8 mouse cellular contexts compared by ENCODE assay signal in the genomic region with DNA sequence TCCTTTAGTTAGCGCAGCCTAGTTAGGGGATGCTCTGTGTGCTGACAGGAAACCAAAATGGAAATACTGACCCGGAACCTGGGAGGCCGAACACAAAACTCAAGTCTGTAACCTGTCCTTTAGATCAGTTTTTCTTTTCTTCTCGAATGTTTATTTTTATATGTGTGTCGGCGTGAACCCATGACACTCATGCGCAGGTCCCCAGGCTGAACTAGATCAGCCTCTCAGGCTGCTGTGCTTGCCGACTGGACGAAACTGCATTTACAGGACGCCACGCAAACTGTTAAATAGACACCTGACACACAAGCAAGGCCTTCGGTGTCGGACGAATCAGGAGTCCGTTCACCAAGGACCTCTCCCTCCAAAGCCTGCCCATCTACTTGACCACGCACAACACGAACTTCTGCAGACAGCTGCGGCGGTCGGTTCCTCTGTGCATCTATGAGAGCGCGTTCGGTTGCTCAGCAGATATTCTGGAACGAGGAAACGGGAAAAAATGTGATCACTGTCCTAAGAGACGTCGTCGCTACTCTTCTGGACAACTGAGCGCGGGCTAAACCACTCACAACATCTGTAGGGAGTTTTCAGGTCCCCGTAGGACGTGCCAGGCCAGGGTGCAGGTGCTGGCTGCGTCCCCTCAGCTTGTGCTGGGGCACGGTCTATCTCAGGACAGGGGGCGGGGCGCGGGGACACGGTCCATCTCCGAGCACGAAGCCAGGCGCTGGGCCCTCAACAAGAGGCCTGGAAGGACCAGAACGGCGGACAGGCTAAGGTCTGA. TPM values are rescaled to one million over a fixed set of nuclear protein-coding genes. Genes with fewer than 3 reads are reported as not detected.
DNase-seq lines count a peak whose midpoint lies in the region; ATAC-seq and TF ChIP-seq lines count a peak whose summit lies in the region.

No protein-coding gene starts in this region.

- no peak for TF ChIP-seq POLR2A in embryonic fibroblast, embryonic 13.5 days (IDR thresholded peaks at IDR 0.05; ENCODE audit: low read depth, low read length)

- intact Hi-C loops in left cerebral cortex, postnatal 14 days (cut with DNase I), result loop anchor here (5.0 kb wide), 1 partner anchor 122 kb away; no protein-coding TSS in a partner anchor
- intact Hi-C loops in left cerebral cortex, postnatal 36 days (cut with DNase I), result loop anchor here (5.0 kb wide), 3 partner anchors 62 to 77 kb away; a partner anchor contains a TSS

- H3K9me3 ChIP-seq in limb, embryonic 12.5 days, result no peaks in the 10 kb centered on the region
- no peaks in the 10 kb centered on the region for H3K9me3 ChIP-seq in neural tube, embryonic 15.5 days (replicated peaks)

- no peak for TF ChIP-seq CTCF in embryonic fibroblast, embryonic 13.5 days (IDR thresholded peaks at IDR 0.05; ENCODE audit: borderline replicate concordance, insufficient read depth, low read length)

- peak; percentile 15 for DNase-seq in adrenal gland, postnatal 25 days
- no peak for DNase-seq in adrenal gland, adult 8-10 months
- peak; percentile 25 to 60 for DNase-seq in left cerebral cortex, postnatal 14 days (ENCODE audit: low spot score in 2 of 2)
- no peak for DNase-seq in left cerebral cortex, postnatal 36 days (ENCODE audit: low spot score in 2 of 2)
- DNase-seq in natural killer cell, adult 2 months (ENCODE audit: low spot score in 2 of 2), result no peak

- peaks cover 5% of the 10 kb centered on the region; the same call in 1 of the 2 replicates for H3K4me1 ChIP-seq in embryonic fibroblast, embryonic 13.5 days (ENCODE audit: control insufficient read depth, insufficient read depth, low read length)
- H3K4me1 ChIP-seq in limb, embryonic 12.5 days (replicated peaks), result peaks cover 17% of the 10 kb centered on the region
- peaks cover 31% of the 10 kb centered on the region for H3K4me1 ChIP-seq in neural tube, embryonic 15.5 days

- ATAC-seq in limb, embryonic 12.5 days (ENCODE audit: insufficient number of reproducible peaks, insufficient read depth, low FRiP score, low TSS enrichment, low read depth), result no peak; the same call in 1 of the 2 replicates
- peak; percentile 5 for ATAC-seq in neural tube, embryonic 15.5 days (ENCODE audit: low FRiP score)

- 12% methylated on average over 43 of the region's 43 CpGs for WGBS in limb, embryonic 12.5 days
- 9% methylated on average over 42 of the region's 43 CpGs for WGBS in neural tube, embryonic 15.5 days

- H3K4me3 ChIP-seq in embryonic fibroblast, embryonic 13.5 days (ENCODE audit: insufficient read depth, low read length), result peak overlapping the region; percentile 57
- H3K4me3 ChIP-seq in limb, embryonic 12.5 days (replicated peaks), result peak overlapping the region; percentile 93
- peak overlapping the region; percentile 84 for H3K4me3 ChIP-seq in neural tube, embryonic 15.5 days (replicated peaks)

- peaks cover 20% of the 10 kb centered on the region for H3K36me3 ChIP-seq in limb, embryonic 12.5 days
- peaks cover 20% of the 10 kb centered on the region for H3K36me3 ChIP-seq in neural tube, embryonic 15.5 days

- H3K9ac ChIP-seq in limb, embryonic 12.5 days (replicated peaks), result 0 out of 2 replicates have a peak overlapping the region, but pooled peaks have one; percentile 42
- H3K9ac ChIP-seq in neural tube, embryonic 15.5 days (replicated peaks), result peak overlapping the region; percentile 56

- 0 out of 2 replicates have a peak, but pooled peaks cover 6% of the 10 kb centered on the region for H3K27me3 ChIP-seq in limb, embryonic 12.5 days
- no peaks in the 10 kb centered on the region for H3K27me3 ChIP-seq in neural tube, embryonic 15.5 days (replicated peaks)

- peak overlapping the region; percentile 79 for H3K4me2 ChIP-seq in limb, embryonic 12.5 days
- H3K4me2 ChIP-seq in neural tube, embryonic 15.5 days, result peak overlapping the region; percentile 71

- H3K27ac ChIP-seq in embryonic fibroblast, embryonic 13.5 days (ENCODE audit: insufficient read depth, low read length), result no peak overlapping the region
- H3K27ac ChIP-seq in limb, embryonic 12.5 days, result no peak overlapping the region
- peak overlapping the region; percentile 96 for H3K27ac ChIP-seq in neural tube, embryonic 15.5 days (replicated peaks)

RNA-seq across cellular contexts. Expression of a gene that starts 0.7 kb away (rescaled TPM):
- total RNA-seq in adrenal gland, postnatal 25 days (2021), result 234 and 249 TPM in 2 replicates
- total RNA-seq in adrenal gland, adult 8-10 months (2022), result 100 to 1,000 TPM; 235 to 259 (median 252) TPM
- total RNA-seq in left cerebral cortex, postnatal 14 days (2021), result 10 to 100 TPM; 97.6 to 98.1 TPM
- 100 to 1,000 TPM; 106 to 120 TPM for total RNA-seq in left cerebral cortex, postnatal 36 days (2021)
- polyA plus RNA-seq in embryonic fibroblast, embryonic 13.5 days (2011; ENCODE audit: insufficient read length, low read depth, missing spikeins), result 103 and 126 TPM in 2 replicates
- polyA plus RNA-seq in limb, embryonic 12.5 days (2016; fragmentation: Nextera tagmentation; extraction: Ambion mirVana), result 124 and 140 TPM in 2 replicates
- 99.3 and 144 TPM in 2 replicates for polyA plus RNA-seq in neural tube, embryonic 15.5 days (2015; fragmentation: Nextera tagmentation; extraction: Ambion mirVana)

RNA-seq across cellular contexts. Expression of a gene that starts 14.6 kb away (rescaled TPM):
- 18.3 and 20.5 TPM in 2 replicates for total RNA-seq in adrenal gland, postnatal 25 days (2021)
- total RNA-seq in adrenal gland, adult 8-10 months (2022), result 10 to 100 TPM; 17.1 to 33.5 (median 23.8) TPM
- 100 to 1,000 TPM; 123 to 125 TPM for total RNA-seq in left cerebral cortex, postnatal 14 days (2021)
- 100 to 1,000 TPM; 128 to 140 TPM for total RNA-seq in left cerebral cortex, postnatal 36 days (2021)
- polyA plus RNA-seq in embryonic fibroblast, embryonic 13.5 days (2011; ENCODE audit: insufficient read length, low read depth, missing spikeins), result 12.8 and 16.9 TPM in 2 replicates
- polyA plus RNA-seq in limb, embryonic 12.5 days (2016; fragmentation: Nextera tagmentation; extraction: Ambion mirVana), result 6.6 and 8.9 TPM in 2 replicates
- 26.0 and 32.4 TPM in 2 replicates for polyA plus RNA-seq in neural tube, embryonic 15.5 days (2015; fragmentation: Nextera tagmentation; extraction: Ambion mirVana)

RNA-seq across cellular contexts. Expression of a gene that starts 22.3 kb away (rescaled TPM):
- total RNA-seq in adrenal gland, postnatal 25 days (2021), result 37.9 and 39.0 TPM in 2 replicates
- total RNA-seq in adrenal gland, adult 8-10 months (2022), result 10 to 100 TPM; 42.7 to 64.0 (median 55.6) TPM
- total RNA-seq in left cerebral cortex, postnatal 14 days (2021), result 1 to 10 TPM; 2.2 to 2.3 TPM
- 1 to 10 TPM; 1.8 to 1.9 TPM for total RNA-seq in left cerebral cortex, postnatal 36 days (2021)
- not detected in 2 replicates for polyA plus RNA-seq in embryonic fibroblast, embryonic 13.5 days (2011; ENCODE audit: insufficient read length, low read depth, missing spikeins)
- 4.4 and 6.3 TPM in 2 replicates for polyA plus RNA-seq in limb, embryonic 12.5 days (2016; fragmentation: Nextera tagmentation; extraction: Ambion mirVana)
- 3.0 and 7.4 TPM in 2 replicates for polyA plus RNA-seq in neural tube, embryonic 15.5 days (2015; fragmentation: Nextera tagmentation; extraction: Ambion mirVana)

RNA-seq across cellular contexts. Expression of a gene that starts 54.9 kb away (rescaled TPM):
- total RNA-seq in adrenal gland, postnatal 25 days (2021), result 1.3 and 1.8 TPM in 2 replicates
- 1 to 10 TPM; 2.5 to 7.0 (median 3.8) TPM for total RNA-seq in adrenal gland, adult 8-10 months (2022)
- total RNA-seq in left cerebral cortex, postnatal 14 days (2021), result 1 to 10 TPM; 5.6 to 6.2 TPM
- 1 to 10 TPM; 4.5 to 6.2 TPM for total RNA-seq in left cerebral cortex, postnatal 36 days (2021)
- 1.2 TPM in 1 of 2 replicates, not detected in the other for polyA plus RNA-seq in embryonic fibroblast, embryonic 13.5 days (2011; ENCODE audit: insufficient read length, low read depth, missing spikeins)
- polyA plus RNA-seq in limb, embryonic 12.5 days (2016; fragmentation: Nextera tagmentation; extraction: Ambion mirVana), result 2.6 and 2.8 TPM in 2 replicates
- 2.6 and 11.0 TPM in 2 replicates for polyA plus RNA-seq in neural tube, embryonic 15.5 days (2015; fragmentation: Nextera tagmentation; extraction: Ambion mirVana)

Comparison
In these comparisons a context has a peak if more than half of its experiments do, and no peak if none do; other contexts are left out.
1. DNase-seq: peak in adrenal gland, postnatal 25 days (single experiment) and left cerebral cortex, postnatal 14 days (2 of 2); none in adrenal gland, adult 8-10 months (single experiment), left cerebral cortex, postnatal 36 days (0 of 2) and natural killer cell, adult 2 months (0 of 2).
2. RNA of a gene that starts 22.3 kb away (total RNA-seq): 42.7 to 64.0 TPM in adrenal gland, adult 8-10 months and 37.9 to 39.0 TPM in adrenal gland, postnatal 25 days; 2.2 to 2.3 TPM in left cerebral cortex, postnatal 14 days and 1.8 to 1.9 TPM in left cerebral cortex, postnatal 36 days; every median in the first group is over 10 times any median in the second.
3. Peak in every context shown above with its lines, with median percentiles within 50 percentile points of each other: H3K4me3 ChIP-seq.